Mouse (Mus musculus): ENCODE results near the gene Bclaf1. TPM values are rescaled to one million over a fixed set of nuclear protein-coding genes. Genes with fewer than 3 reads are reported as not detected.

Gene Bclaf1
- polyA plus RNA-seq, 1 experiment = 136 TPM

DNA sequence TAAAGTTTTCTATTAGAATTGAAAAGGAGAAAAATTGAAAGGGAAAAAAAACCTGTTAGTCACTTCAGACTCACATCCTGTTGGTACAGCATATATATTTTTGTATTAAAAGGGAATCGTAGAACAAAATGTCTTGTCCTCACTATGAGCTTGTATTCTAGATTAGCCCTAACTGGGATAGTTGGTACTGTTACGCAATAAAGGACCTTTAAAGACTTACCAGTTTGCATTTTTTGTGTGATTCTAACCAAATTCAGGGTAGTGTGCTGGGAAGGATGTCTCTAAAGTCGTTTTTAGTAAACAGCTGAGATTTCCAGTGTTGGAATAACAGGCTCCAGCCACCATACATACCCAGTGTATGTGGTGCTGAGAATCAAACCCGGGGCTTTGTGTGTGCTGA, 1.7 kb downstream of the Bclaf1 start:
- Histone ChIP-seq H3K4me3 (ENCODE audit: insufficient read depth, low read length) (0 out of 2 replicates have a peak overlapping the region, but pooled peaks have one; percentile 9), H3K4me1 (ENCODE audit: control insufficient read depth, insufficient read depth, low read length) (peaks cover 7% of the 10 kb centered on the region), H3K27ac (ENCODE audit: insufficient read depth, low read depth, low read length) (peak overlapping the region; percentile 43; the same call in 1 of the 2 replicates)
- TF ChIP-seq POLR2A (IDR thresholded peaks at IDR 0.05; ENCODE audit: borderline replicate concordance, low read depth, low read length) (no peak), CTCF (IDR thresholded peaks at IDR 0.05; ENCODE audit: low read depth, low read length) (no peak)

DNA sequence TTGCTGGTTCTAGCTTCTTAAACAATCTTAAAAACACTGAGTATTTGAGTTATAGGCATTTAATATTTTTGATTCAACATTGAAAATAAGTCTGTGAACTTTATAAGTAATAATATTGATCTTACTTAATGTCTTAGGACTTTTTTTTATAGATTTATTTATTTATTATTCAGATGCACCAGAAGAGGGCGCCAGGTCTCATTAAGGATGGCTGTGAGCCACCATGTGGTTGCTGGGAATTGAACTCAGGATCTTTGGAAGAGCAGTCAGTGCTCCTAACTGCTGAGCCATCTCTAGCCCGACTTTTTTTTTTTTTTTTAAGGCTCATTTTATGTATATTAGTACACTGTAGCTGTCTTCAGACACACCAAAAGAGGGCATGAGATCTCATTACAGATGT, 2.5 kb downstream of the Bclaf1 start:
- Histone ChIP-seq H3K4me1 (ENCODE audit: control insufficient read depth, insufficient read depth, low read length) (peaks cover 7% of the 10 kb centered on the region), H3K4me3 (ENCODE audit: insufficient read depth, low read length) (no peak overlapping the region), H3K27ac (ENCODE audit: insufficient read depth, low read depth, low read length) (no peak overlapping the region)
- TF ChIP-seq CTCF (IDR thresholded peaks at IDR 0.05; ENCODE audit: low read depth, low read length) = peak; percentile 34; the same call in 1 of the 2 replicates
- TF ChIP-seq POLR2A (IDR thresholded peaks at IDR 0.05; ENCODE audit: borderline replicate concordance, low read depth, low read length) = no peak

- no peaks in the 10 kb centered on the region for H3K4me1 ChIP-seq (ENCODE audit: control insufficient read depth, insufficient read depth, low read length)
- TF ChIP-seq POLR2A (IDR thresholded peaks at IDR 0.05; ENCODE audit: borderline replicate concordance, low read depth, low read length) = no peak
- TF ChIP-seq CTCF (IDR thresholded peaks at IDR 0.05; ENCODE audit: low read depth, low read length) = no peak
- no peak overlapping the region for H3K27ac ChIP-seq (ENCODE audit: insufficient read depth, low read depth, low read length)
- H3K4me3 ChIP-seq (ENCODE audit: insufficient read depth, low read length) = no peak overlapping the region
Observed at GRCm38 (mm10) chr10:20317466-20317865, 5.2 kb downstream of the Bclaf1 start.

DNA sequence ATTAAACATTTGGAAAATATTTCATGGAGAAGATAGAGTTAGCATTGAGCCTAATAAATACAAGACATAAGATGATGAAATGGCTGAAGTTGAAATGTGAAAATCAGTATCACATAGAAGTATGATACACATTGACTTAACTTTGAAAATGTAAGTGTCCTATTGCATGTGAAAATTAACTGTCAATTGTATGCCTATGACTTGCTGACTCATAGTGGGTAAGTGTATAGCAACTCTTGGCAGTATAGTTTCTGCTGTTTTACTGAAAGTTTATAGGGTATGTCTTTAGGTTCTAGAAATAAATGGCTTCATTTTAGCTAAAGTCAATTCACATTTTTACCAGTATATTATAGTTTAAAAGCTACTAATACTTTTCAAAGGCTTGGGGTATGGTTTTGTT, 14.0 kb downstream of the Bclaf1 start:
- TF ChIP-seq CTCF (IDR thresholded peaks at IDR 0.05; ENCODE audit: low read depth, low read length) = no peak
- TF ChIP-seq POLR2A (IDR thresholded peaks at IDR 0.05; ENCODE audit: borderline replicate concordance, low read depth, low read length) = no peak
- Histone ChIP-seq H3K4me3 (ENCODE audit: insufficient read depth, low read length) (no peak overlapping the region), H3K4me1 (ENCODE audit: control insufficient read depth, insufficient read depth, low read length) (peaks cover 2% of the 10 kb centered on the region; the same call in 1 of the 2 replicates), H3K27ac (ENCODE audit: insufficient read depth, low read depth, low read length) (no peak overlapping the region)

- no peak overlapping the region for H3K27ac ChIP-seq (ENCODE audit: insufficient read depth, low read depth, low read length)
- TF ChIP-seq POLR2A (IDR thresholded peaks at IDR 0.05; ENCODE audit: borderline replicate concordance, low read depth, low read length) (no peak), CTCF (IDR thresholded peaks at IDR 0.05; ENCODE audit: low read depth, low read length) (no peak)
- no peaks in the 10 kb centered on the region for H3K4me1 ChIP-seq (ENCODE audit: control insufficient read depth, insufficient read depth, low read length)
- no peak overlapping the region for H3K4me3 ChIP-seq (ENCODE audit: insufficient read depth, low read length)
Observed at GRCm38 (mm10) chr10:20331262-20331661, 19.0 kb downstream of the Bclaf1 start.

DNA sequence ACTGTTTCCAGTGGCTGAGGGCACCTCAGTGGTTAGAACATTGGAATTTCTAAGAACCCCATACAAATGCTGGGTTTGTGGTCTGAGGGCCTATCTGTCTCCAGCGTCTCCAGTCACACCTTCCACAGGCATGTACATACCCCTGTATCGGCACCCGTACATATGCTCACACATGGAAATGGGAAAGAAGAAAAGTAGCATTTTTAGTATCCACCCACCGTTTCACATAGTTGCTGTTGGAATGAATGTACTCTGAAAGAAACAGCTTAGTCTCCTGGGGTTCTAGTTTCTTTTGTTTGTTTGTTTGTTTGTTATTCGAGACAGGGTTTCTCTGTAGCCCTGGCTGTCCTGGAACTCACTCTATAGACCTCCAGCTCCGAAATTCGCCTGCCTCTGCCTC, 25.6 kb downstream of the Bclaf1 start:
- Histone ChIP-seq H3K4me3 (ENCODE audit: insufficient read depth, low read length) (no peak overlapping the region), H3K27ac (ENCODE audit: insufficient read depth, low read depth, low read length) (no peak overlapping the region), H3K4me1 (ENCODE audit: control insufficient read depth, insufficient read depth, low read length) (no peaks in the 10 kb centered on the region)
- TF ChIP-seq CTCF (IDR thresholded peaks at IDR 0.05; ENCODE audit: low read depth, low read length) (no peak), POLR2A (IDR thresholded peaks at IDR 0.05; ENCODE audit: borderline replicate concordance, low read depth, low read length) (no peak)

DNA sequence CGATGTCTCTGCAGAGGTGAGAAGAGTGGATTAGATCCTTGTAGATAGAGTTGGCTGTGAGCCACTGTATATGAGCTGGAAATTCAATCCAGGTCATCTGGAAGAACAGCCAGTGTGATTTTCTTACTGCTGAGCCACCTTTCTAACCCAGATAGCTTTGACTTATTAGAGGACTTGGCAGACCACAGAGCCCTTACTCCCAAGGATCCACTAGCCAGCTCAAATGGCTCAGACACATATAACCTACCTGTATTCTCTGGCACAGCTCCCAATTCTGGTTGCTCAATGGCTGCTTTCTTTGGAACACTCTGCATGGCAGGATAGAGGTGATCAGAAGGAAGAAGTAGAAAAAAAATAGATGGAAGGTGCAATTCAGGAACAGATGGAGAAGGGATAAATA, 33.5 kb downstream of the Bclaf1 start:
- no peak for TF ChIP-seq POLR2A (IDR thresholded peaks at IDR 0.05; ENCODE audit: borderline replicate concordance, low read depth, low read length)
- TF ChIP-seq CTCF (IDR thresholded peaks at IDR 0.05; ENCODE audit: low read depth, low read length) = no peak
- Histone ChIP-seq H3K4me3 (ENCODE audit: insufficient read depth, low read length) (no peak overlapping the region), H3K27ac (ENCODE audit: insufficient read depth, low read depth, low read length) (no peak overlapping the region), H3K4me1 (ENCODE audit: control insufficient read depth, insufficient read depth, low read length) (peaks cover 8% of the 10 kb centered on the region)

GRCm38 (mm10) chr10:20347285-20348214, 35.3 kb downstream of the Bclaf1 start, which contains the start of gene Mtfr2:
Gene Mtfr2 (plus strand): TSS chr10:20347770.
- peak within 1 kb of the TSS; percentile 64 for H3K27ac ChIP-seq (ENCODE audit: insufficient read depth, low read depth, low read length)
- peak within 1 kb of the TSS; percentile 92 for H3K4me3 ChIP-seq (ENCODE audit: insufficient read depth, low read length)
- no peak for TF ChIP-seq POLR2A (IDR thresholded peaks at IDR 0.05; ENCODE audit: borderline replicate concordance, low read depth, low read length)
- TF ChIP-seq CTCF (IDR thresholded peaks at IDR 0.05; ENCODE audit: low read depth, low read length) = no peak
- peaks cover 8% of the 10 kb centered on the region for H3K4me1 ChIP-seq (ENCODE audit: control insufficient read depth, insufficient read depth, low read length)

DNA sequence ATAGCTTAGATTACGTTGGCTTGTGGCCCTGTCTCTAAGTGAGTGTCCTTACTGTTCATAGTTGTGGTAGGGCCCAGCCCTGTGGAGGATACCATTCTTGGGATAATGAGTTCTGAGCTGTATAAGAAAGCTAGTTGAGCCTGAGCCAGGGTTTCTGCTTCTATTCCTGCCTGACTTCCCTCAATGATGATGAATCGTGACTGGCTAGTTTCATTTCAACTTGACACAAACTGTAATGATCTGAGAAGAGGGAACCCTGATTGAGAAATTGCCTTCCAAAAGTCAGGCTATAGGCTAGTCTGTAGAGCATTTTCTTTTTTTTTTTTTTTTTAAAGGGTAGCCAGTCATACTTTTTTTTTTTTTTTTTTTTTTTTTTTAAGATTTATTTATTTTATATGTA, 36.6 kb downstream of the Bclaf1 start:
- Histone ChIP-seq H3K4me1 (ENCODE audit: control insufficient read depth, insufficient read depth, low read length) (peaks cover 8% of the 10 kb centered on the region), H3K27ac (ENCODE audit: insufficient read depth, low read depth, low read length) (peak overlapping the region; percentile 64), H3K4me3 (ENCODE audit: insufficient read depth, low read length) (peak overlapping the region; percentile 92)
- TF ChIP-seq POLR2A (IDR thresholded peaks at IDR 0.05; ENCODE audit: borderline replicate concordance, low read depth, low read length) = no peak
- no peak for TF ChIP-seq CTCF (IDR thresholded peaks at IDR 0.05; ENCODE audit: low read depth, low read length)
